Mouse (Mus musculus): ENCODE results near the gene Mrpl44.

GRCm38 (mm10) chr1:79736408-79736807 is 39.4 kb upstream of the Mrpl44 start:
- TF ChIP-seq POLR2A (IDR thresholded peaks at IDR 0.05; ENCODE audit: low read depth, low read length): no peak
- TF ChIP-seq CTCF (IDR thresholded peaks at IDR 0.05; ENCODE audit: extremely low read depth, insufficient read depth, insufficient read length, insufficient replicate concordance): no peak
